Mouse (Mus musculus): Measurements from ENCODE around the gene Gm20696. TPM values are rescaled to one million over a fixed set of nuclear protein-coding genes. Genes with fewer than 3 reads are reported as not detected.
A peak's percentile ranks its signal among the peaks of the same experiment; 100 is the strongest.

The Gm20696 gene
- polyA plus RNA-seq, 1 experiment from 2014 or later = 3.2 TPM

DNA sequence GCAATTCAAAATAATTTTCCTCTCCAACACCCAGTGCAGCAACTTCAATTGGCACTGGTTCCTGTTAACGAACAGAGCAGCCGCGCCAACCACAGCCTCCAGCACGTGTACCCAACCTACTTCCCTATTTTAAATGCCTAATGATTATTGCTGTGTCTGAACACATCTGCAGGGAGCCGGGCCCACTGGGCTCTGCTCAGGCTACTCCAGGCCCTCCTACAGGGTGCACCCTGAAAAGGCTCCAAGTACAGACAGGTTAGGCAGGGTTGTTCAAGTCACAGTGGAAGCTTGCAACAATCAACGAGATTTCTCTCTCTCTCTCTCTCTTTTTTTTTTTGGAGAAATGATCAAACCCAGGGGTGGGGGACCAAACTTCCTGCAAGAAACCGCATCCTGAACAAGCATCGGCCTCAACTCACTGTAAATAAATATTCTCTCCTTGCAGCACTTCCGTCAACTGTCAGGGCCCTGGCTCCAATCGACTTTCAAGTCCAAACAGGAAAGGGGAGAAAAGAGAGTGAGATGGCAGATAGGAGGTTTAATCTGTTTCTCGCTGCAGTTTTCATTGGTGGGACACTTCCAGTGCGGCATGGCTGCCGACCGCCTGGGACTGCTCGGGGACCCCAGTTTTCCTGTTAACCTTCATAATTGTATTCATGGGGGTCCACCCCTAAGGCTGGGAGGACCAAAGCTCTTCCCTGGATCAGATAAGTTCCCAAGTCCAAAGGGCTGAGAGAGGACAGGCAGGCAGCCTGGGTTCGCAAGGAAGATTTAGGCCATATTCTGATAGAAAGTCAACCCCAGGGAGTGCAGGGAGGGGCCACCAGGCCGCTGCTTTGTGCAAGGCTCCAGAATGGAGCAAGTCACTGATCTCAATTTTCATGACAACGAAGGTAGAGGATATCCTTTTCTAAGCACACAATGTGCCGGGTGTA lies 277.6 kb downstream of the Gm20696 start:
- WGBS = 84% methylated on average over 19 of the region's 19 CpGs

GRCm38 (mm10) chr6:99388023-99388422 lies 278.6 kb downstream of the Gm20696 start:
- no peak overlapping the region for H3K4me3 ChIP-seq
- H3K9me3 ChIP-seq (replicated peaks) = no peaks in the 10 kb centered on the region
- WGBS = 86% methylated on average over 5 of the region's 5 CpGs
- no peaks in the 10 kb centered on the region for H3K36me3 ChIP-seq
- peaks cover 20% of the 10 kb centered on the region for H3K4me1 ChIP-seq
- no peak overlapping the region for H3K27ac ChIP-seq
- DNase-seq (ENCODE audit: low spot score) = no peak
- 0 out of 2 replicates have a peak, but pooled peaks cover 5% of the 10 kb centered on the region for H3K27me3 ChIP-seq (ENCODE audit: low read depth, poor library complexity, severe bottlenecking)

More for the DNA sequence above, 277.6 kb downstream of the Gm20696 start:
- Histone ChIP-seq H3K36me3 (no peaks in the 10 kb centered on the region), H3K4me3 (no peak overlapping the region), H3K27ac (peak overlapping the region; percentile 57; the same call in 1 of the 2 replicates), H3K4me1 (peaks cover 20% of the 10 kb centered on the region), H3K27me3 (ENCODE audit: low read depth, poor library complexity, severe bottlenecking) (no peaks in the 10 kb centered on the region), H3K9me3 (replicated peaks) (no peaks in the 10 kb centered on the region)
- DNase-seq (ENCODE audit: low spot score) = no peak

DNA sequence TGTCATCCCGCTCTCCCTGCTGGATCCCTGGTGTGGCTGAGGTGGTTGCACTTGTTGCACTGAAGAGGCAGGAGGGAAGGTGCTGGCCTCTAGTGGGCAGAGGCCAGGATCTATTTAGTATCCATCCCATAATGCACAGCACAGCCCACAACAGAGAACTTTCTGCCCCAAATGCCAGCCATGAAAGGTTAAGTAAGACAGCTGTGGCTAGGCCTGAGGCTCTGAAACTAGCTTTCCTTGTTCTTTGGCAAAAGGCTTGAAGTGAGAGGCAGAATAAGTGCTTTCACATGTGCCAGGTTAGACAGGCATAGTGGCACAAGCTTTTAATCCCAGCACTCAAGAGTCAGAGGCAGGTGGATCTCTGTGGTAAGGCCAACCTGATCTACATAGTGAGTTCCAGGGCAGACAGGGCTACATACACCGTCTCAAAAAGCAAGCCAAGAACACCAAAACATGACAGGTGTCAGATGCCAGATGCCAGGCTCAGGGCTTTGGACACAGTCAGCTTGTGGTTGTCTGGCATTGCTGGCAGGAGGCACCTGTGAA lies 281.5 kb downstream of the Gm20696 start:
- Histone ChIP-seq H3K36me3 (no peaks in the 10 kb centered on the region), H3K4me1 (peaks cover 21% of the 10 kb centered on the region)

GRCm38 (mm10) chr6:99383846-99384472 lies 282.6 kb downstream of the Gm20696 start:
- Histone ChIP-seq H3K36me3 (no peaks in the 10 kb centered on the region), H3K9me3 (replicated peaks) (no peaks in the 10 kb centered on the region), H3K4me3 (no peak overlapping the region), H3K27ac (no peak overlapping the region), H3K27me3 (ENCODE audit: low read depth, poor library complexity, severe bottlenecking) (peaks cover 11% of the 10 kb centered on the region; the same call in 1 of the 2 replicates), H3K4me1 (peaks cover 27% of the 10 kb centered on the region)
- WGBS = 75% methylated on average over 4 of the region's 4 CpGs
- no peak for DNase-seq (ENCODE audit: low spot score)

More for the DNA sequence above, 281.5 kb downstream of the Gm20696 start:
- H3K4me3 ChIP-seq = no peak overlapping the region
- 86% methylated on average over 2 of the region's 2 CpGs for WGBS
- H3K9me3 ChIP-seq (replicated peaks) = no peaks in the 10 kb centered on the region
- H3K27me3 ChIP-seq (ENCODE audit: low read depth, poor library complexity, severe bottlenecking) = peaks cover 11% of the 10 kb centered on the region; the same call in 1 of the 2 replicates
- DNase-seq (ENCODE audit: low spot score) = no peak
- H3K27ac ChIP-seq = no peak overlapping the region

DNA sequence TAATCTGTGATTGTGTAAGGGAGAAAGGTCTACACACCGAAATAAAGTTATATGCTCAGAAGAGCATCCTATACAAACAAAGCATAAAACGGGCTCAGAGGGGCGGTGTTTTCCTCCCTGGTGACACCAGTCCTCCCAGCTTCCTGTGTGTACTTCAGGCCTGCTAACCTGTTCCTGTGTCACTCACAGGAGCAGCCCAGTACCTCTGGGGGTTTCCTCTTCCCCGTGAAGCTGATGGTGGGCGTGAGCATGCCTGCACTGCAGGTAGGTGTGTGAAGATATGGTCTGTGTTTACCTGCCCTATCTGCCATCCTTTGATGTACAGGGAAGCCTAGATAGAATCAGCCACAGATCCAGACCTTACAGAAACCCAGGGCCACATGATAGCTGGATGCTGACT lies 286.5 kb downstream of the Gm20696 start:
- Histone ChIP-seq H3K27me3 (ENCODE audit: low read depth, poor library complexity, severe bottlenecking) (peaks cover 16% of the 10 kb centered on the region), H3K4me1 (peaks cover 48% of the 10 kb centered on the region), H3K36me3 (no peaks in the 10 kb centered on the region), H3K9me3 (replicated peaks) (no peaks in the 10 kb centered on the region), H3K27ac (no peak overlapping the region), H3K4me3 (no peak overlapping the region)
- WGBS = 92% methylated on average over 5 of the region's 5 CpGs
- no peak for DNase-seq (ENCODE audit: low spot score)

DNA sequence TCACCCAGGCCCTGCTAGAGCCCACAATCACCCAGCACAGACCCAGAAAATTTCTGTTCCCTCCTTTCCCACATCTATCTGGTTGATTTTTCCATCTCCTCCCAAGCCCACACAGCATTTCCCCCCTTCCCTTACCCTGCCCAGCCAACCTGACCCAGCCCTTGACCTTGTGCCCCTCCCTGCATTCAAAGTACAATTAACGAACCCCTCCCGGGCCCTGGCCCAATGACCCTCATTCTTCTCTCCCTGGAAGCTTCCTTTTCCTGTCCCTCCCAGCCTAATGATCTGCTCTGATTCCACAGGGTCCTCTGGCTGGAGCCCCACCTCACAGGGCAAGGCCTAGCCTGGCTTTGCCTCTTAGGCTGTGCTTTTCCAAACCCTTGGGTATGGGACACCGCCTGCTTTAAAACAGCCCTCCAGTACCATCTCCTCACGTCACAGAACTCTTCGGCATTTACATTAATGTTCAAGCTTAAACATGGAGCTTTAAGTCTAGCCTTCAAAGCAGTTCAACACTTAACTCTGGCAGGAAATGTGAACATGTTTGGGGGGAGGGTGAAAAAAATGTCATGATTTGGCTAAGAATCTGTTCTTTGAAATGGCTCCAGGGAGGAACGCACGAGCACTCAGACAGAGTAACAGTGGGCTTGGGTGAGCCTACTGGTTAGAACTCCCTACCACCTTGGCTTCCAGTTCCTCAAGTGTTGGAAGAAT lies 287.4 kb downstream of the Gm20696 start:
- H3K4me3 ChIP-seq = no peak overlapping the region
- peaks cover 58% of the 10 kb centered on the region for H3K4me1 ChIP-seq
- WGBS = 69% methylated on average over 7 of the region's 7 CpGs
- peaks cover 16% of the 10 kb centered on the region for H3K27me3 ChIP-seq (ENCODE audit: low read depth, poor library complexity, severe bottlenecking)
- no peaks in the 10 kb centered on the region for H3K9me3 ChIP-seq (replicated peaks)
- no peaks in the 10 kb centered on the region for H3K36me3 ChIP-seq
- 0 out of 2 replicates have a peak overlapping the region, but pooled peaks have one; percentile 4 for H3K27ac ChIP-seq
- DNase-seq (ENCODE audit: low spot score) = no peak

GRCm38 (mm10) chr6:99377716-99378115 lies 288.9 kb downstream of the Gm20696 start:
- H3K27ac ChIP-seq = no peak overlapping the region
- no peaks in the 10 kb centered on the region for H3K36me3 ChIP-seq
- 79% methylated on average over 4 of the region's 4 CpGs for WGBS
- no peak overlapping the region for H3K4me3 ChIP-seq
- peaks cover 9% of the 10 kb centered on the region for H3K27me3 ChIP-seq (ENCODE audit: low read depth, poor library complexity, severe bottlenecking)
- H3K4me1 ChIP-seq = peaks cover 58% of the 10 kb centered on the region
- DNase-seq (ENCODE audit: low spot score) = no peak
- no peaks in the 10 kb centered on the region for H3K9me3 ChIP-seq (replicated peaks)

- 45% methylated on average over 2 of the region's 2 CpGs for WGBS
- no peaks in the 10 kb centered on the region for H3K36me3 ChIP-seq
Observed at GRCm38 (mm10) chr6:99377131-99377530, 289.5 kb downstream of the Gm20696 start.

GRCm38 (mm10) chr6:99376721-99377120 lies 289.9 kb downstream of the Gm20696 start:
- Histone ChIP-seq H3K27ac (0 out of 2 replicates have a peak overlapping the region, but pooled peaks have one; percentile 10), H3K4me3 (no peak overlapping the region), H3K27me3 (ENCODE audit: low read depth, poor library complexity, severe bottlenecking) (peaks cover 5% of the 10 kb centered on the region), H3K9me3 (replicated peaks) (no peaks in the 10 kb centered on the region), H3K36me3 (no peaks in the 10 kb centered on the region), H3K4me1 (peaks cover 58% of the 10 kb centered on the region)
- WGBS = 80% methylated on average over 8 of the region's 8 CpGs
- no peak for DNase-seq (ENCODE audit: low spot score)

More at GRCm38 (mm10) chr6:99377131-99377530, 289.5 kb downstream of the Gm20696 start:
- H3K4me1 ChIP-seq = peaks cover 58% of the 10 kb centered on the region
- no peak overlapping the region for H3K27ac ChIP-seq
- H3K9me3 ChIP-seq (replicated peaks) = no peaks in the 10 kb centered on the region
- no peak overlapping the region for H3K4me3 ChIP-seq
- H3K27me3 ChIP-seq (ENCODE audit: low read depth, poor library complexity, severe bottlenecking) = peaks cover 5% of the 10 kb centered on the region
- no peak for DNase-seq (ENCODE audit: low spot score)

DNA sequence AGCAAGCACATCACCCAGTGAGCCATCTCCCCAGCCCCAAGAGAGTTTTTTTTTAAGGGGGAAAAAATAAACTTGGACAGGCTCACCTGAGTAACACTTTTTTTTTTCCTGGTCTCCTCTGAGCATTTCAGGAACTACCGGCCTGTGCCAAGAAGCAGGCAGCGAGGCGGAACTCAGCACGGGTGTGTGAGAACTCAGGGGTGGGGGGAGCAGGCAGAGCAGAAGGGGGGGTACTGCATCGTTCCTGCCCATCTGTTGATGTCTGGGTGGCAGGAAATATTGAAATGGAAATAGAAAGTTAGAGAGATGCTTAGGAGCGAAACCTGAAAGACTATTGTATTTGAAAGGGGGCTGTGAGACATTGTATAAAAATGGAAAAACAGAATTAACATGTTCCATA lies 290.7 kb downstream of the Gm20696 start:
- Histone ChIP-seq H3K36me3 (no peaks in the 10 kb centered on the region), H3K27ac (no peak overlapping the region), H3K9me3 (replicated peaks) (no peaks in the 10 kb centered on the region), H3K27me3 (ENCODE audit: low read depth, poor library complexity, severe bottlenecking) (peaks cover 5% of the 10 kb centered on the region), H3K4me3 (no peak overlapping the region), H3K4me1 (peaks cover 58% of the 10 kb centered on the region)
- 81% methylated on average over 6 of the region's 6 CpGs for WGBS
- DNase-seq (ENCODE audit: low spot score) = no peak

- peaks cover 58% of the 10 kb centered on the region for H3K4me1 ChIP-seq
- no peak for DNase-seq (ENCODE audit: low spot score)
- H3K4me3 ChIP-seq = no peak overlapping the region
- H3K9me3 ChIP-seq (replicated peaks) = no peaks in the 10 kb centered on the region
- H3K36me3 ChIP-seq = no peaks in the 10 kb centered on the region
- WGBS = 60% methylated on average over 4 of the region's 4 CpGs
- peaks cover 5% of the 10 kb centered on the region for H3K27me3 ChIP-seq (ENCODE audit: low read depth, poor library complexity, severe bottlenecking)
- H3K27ac ChIP-seq = peak overlapping the region; percentile 31; the same call in 1 of the 2 replicates
Observed at GRCm38 (mm10) chr6:99375376-99375775, 291.2 kb downstream of the Gm20696 start.

Measured in limb, embryonic 10.5 days (tissue).